ENCODE assay signal across 9 mouse cellular contexts in the genomic region with DNA sequence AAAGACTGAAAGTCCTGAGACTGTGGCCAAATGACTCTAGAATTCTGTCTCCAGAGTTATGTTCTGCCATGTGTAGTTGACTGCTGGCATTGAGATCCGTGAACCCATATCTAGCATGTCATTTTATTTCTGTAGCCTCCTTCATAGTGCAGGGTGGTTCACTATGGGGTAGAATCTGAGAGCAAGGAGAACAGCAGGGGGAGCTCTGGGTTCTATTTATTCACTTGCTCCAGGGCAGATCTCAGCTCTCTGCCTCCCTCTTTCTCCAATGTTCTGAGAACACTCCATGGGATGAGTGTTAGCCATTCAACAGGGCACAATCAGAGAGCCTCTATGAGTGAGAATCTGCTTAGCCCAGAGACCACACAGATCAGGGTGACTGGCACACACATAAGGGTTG. TPM values are rescaled to one million over a fixed set of nuclear protein-coding genes. Genes with fewer than 3 reads are reported as not detected.
DNase-seq lines count a peak whose midpoint lies in the region; ATAC-seq and TF ChIP-seq lines count a peak whose summit lies in the region.
"Had no signal": no experiment of that assay in that cellular context is flagged by ENCODE, and none has a peak within 500 bp of the region (broad histone marks: within the 10 kb centered on the region; RNA-seq: fewer than 3 reads in every experiment).

No protein-coding gene starts in this region.

- no peak overlapping the region for H3K4me3 ChIP-seq in lung, embryonic 14.5 days (ENCODE audit: low read depth, low read length)
- H3K4me3 ChIP-seq: limb, embryonic 12.5 days had no signal

- no peaks in the 10 kb centered on the region for H3K27me3 ChIP-seq in lung, embryonic 14.5 days (ENCODE audit: insufficient read depth, low read length)
- H3K27me3 ChIP-seq: limb, embryonic 12.5 days had no signal

- no peaks in the 10 kb centered on the region for H3K4me1 ChIP-seq in lung, embryonic 14.5 days (ENCODE audit: insufficient read depth)
- H3K4me1 ChIP-seq: limb, embryonic 12.5 days had no signal

- no peaks in the 10 kb centered on the region for H3K36me3 ChIP-seq in lung, embryonic 14.5 days (ENCODE audit: insufficient read depth)
- H3K36me3 ChIP-seq: limb, embryonic 12.5 days had no signal

- no peak overlapping the region for H3K9ac ChIP-seq in lung, embryonic 14.5 days
- H3K9ac ChIP-seq: limb, embryonic 12.5 days had no signal

- no peak overlapping the region for H3K4me2 ChIP-seq in lung, embryonic 14.5 days
- H3K4me2 ChIP-seq: limb, embryonic 12.5 days had no signal

- WGBS in lung, embryonic 14.5 days = 40% methylated on average over 1 of the region's 1 CpGs

- H3K27ac ChIP-seq in lung, embryonic 14.5 days (ENCODE audit: low read depth) = no peak overlapping the region
- H3K27ac ChIP-seq: limb, embryonic 12.5 days had no signal

- no peak; the same call in 1 of the 2 replicates for ATAC-seq in lung, embryonic 14.5 days (ENCODE audit: insufficient read depth)

- peak; percentile 15 to 18 for DNase-seq in cerebellum, postnatal 14 days
- no peak for DNase-seq in cerebellum, adult 11-12 months
- DNase-seq in lung, embryonic 14.5 days = peak; percentile 27
- no peak for DNase-seq in lung, adult 18-20 months
- DNase-seq in frontal cortex, adult 2 months (ENCODE audit: extremely low spot score in 1 of 2, low spot score in 1 of 2) = peak; percentile 3 to 46
- peak; percentile 13 to 18 for DNase-seq in right cerebral cortex, adult 2 months (ENCODE audit: low spot score in 2 of 2)
- DNase-seq in T-cell, adult 2 months (ENCODE audit: low spot score) = no peak
- no peak for DNase-seq in heart, adult 11 months

- peaks cover 2% of the 10 kb centered on the region; the same call in 1 of the 2 replicates for H3K9me3 ChIP-seq in lung, embryonic 14.5 days (ENCODE audit: low read depth, low read length)

- TF ChIP-seq CTCF in lung, embryonic 14.5 days (IDR thresholded peaks at IDR 0.05; ENCODE audit: low read depth) = no peak

RNA-seq across cellular contexts. Expression of gene Olfr792, which starts 10.4 kb away (rescaled TPM):
- not detected in 2 replicates for polyA plus RNA-seq in lung, embryonic 14.5 days (2014; fragmentation: Nextera tagmentation; extraction: Ambion mirVana)
- 0.04 TPM in 1 of 2 replicates, not detected in the other for polyA plus RNA-seq in frontal cortex, adult 2 months (2012; rRNA removed)
- polyA plus RNA-seq: limb, embryonic 12.5 days had no signal

RNA-seq across cellular contexts. Expression of gene Olfr794, which starts 18.1 kb away (rescaled TPM):
- not detected in 2 replicates for polyA plus RNA-seq in lung, embryonic 14.5 days (2014; fragmentation: Nextera tagmentation; extraction: Ambion mirVana)
- polyA plus RNA-seq in frontal cortex, adult 2 months (2012; rRNA removed) = not detected in 2 replicates
- polyA plus RNA-seq: limb, embryonic 12.5 days had no signal

RNA-seq across cellular contexts. Expression of gene Olfr791, which starts 27.8 kb away (rescaled TPM):
- polyA plus RNA-seq in lung, embryonic 14.5 days (2014; fragmentation: Nextera tagmentation; extraction: Ambion mirVana) = not detected in 2 replicates
- not detected in 2 replicates for polyA plus RNA-seq in frontal cortex, adult 2 months (2012; rRNA removed)
- polyA plus RNA-seq: limb, embryonic 12.5 days had no signal

RNA-seq across cellular contexts. Expression of gene Olfr790, which starts 51.1 kb away (rescaled TPM):
- polyA plus RNA-seq in lung, embryonic 14.5 days (2014; fragmentation: Nextera tagmentation; extraction: Ambion mirVana) = not detected in 2 replicates
- polyA plus RNA-seq in frontal cortex, adult 2 months (2012; rRNA removed) = not detected in 2 replicates
- polyA plus RNA-seq: limb, embryonic 12.5 days had no signal

Comparison
In these comparisons a context has a peak if more than half of its experiments do, and no peak if none do; other contexts are left out.
1. DNase-seq: peak in cerebellum, postnatal 14 days (2 of 2), lung, embryonic 14.5 days (single experiment), frontal cortex, adult 2 months (2 of 2) and right cerebral cortex, adult 2 months (2 of 2); none in cerebellum, adult 11-12 months (single experiment), lung, adult 18-20 months (0 of 2), T-cell, adult 2 months (single experiment) and heart, adult 11 months (single experiment).